In genomic region chr5:90030737-90031136, GRCm38 (mm10) we compare ENCODE assay signal across 16 mouse cellular contexts.
"Had no signal": no experiment of that assay in that cellular context is flagged by ENCODE, and none has a peak within 500 bp of the region (broad histone marks: within the 10 kb centered on the region; RNA-seq: fewer than 3 reads in every experiment).

No protein-coding gene starts in this region.

- H3K36me3 ChIP-seq: hindbrain, embryonic 12.5 days; limb, embryonic 10.5 days; liver, embryonic 15.5 days; lung, embryonic 15.5 days; midbrain, embryonic 15.5 days; neural tube, embryonic 12.5 days had no signal

- H3K9me3 ChIP-seq: hindbrain, embryonic 12.5 days; limb, embryonic 10.5 days; liver, embryonic 15.5 days; lung, embryonic 15.5 days; midbrain, embryonic 15.5 days; neural tube, embryonic 12.5 days had no signal

- H3K4me3 ChIP-seq: hindbrain, embryonic 12.5 days; limb, embryonic 10.5 days; liver, embryonic 15.5 days; lung, embryonic 15.5 days; megakaryocyte, embryonic 14.5 days; midbrain, embryonic 15.5 days; neural tube, embryonic 12.5 days had no signal

- H3K9ac ChIP-seq: hindbrain, embryonic 12.5 days; liver, embryonic 15.5 days; lung, embryonic 15.5 days; midbrain, embryonic 15.5 days; neural tube, embryonic 12.5 days had no signal

- H3K27me3 ChIP-seq: hindbrain, embryonic 12.5 days; liver, embryonic 15.5 days; lung, embryonic 15.5 days; megakaryocyte, embryonic 14.5 days; midbrain, embryonic 15.5 days; neural tube, embryonic 12.5 days had no signal

- H3K4me1 ChIP-seq: hindbrain, embryonic 12.5 days; limb, embryonic 10.5 days; liver, embryonic 15.5 days; megakaryocyte, embryonic 14.5 days; midbrain, embryonic 15.5 days; neural tube, embryonic 12.5 days had no signal

- H3K4me2 ChIP-seq: hindbrain, embryonic 12.5 days; liver, embryonic 15.5 days; lung, embryonic 15.5 days; midbrain, embryonic 11.5 days; midbrain, embryonic 15.5 days; neural tube, embryonic 12.5 days had no signal

- DNase-seq: kidney, adult 18-20 months; lung, postnatal 14 days; right cerebral cortex, adult 18-20 months; thymus, adult 18-20 months; thymus, postnatal 14 days had no signal

- ATAC-seq: hindbrain, embryonic 16.5 days; midbrain, embryonic 15.5 days had no signal

- H3K27ac ChIP-seq: hindbrain, embryonic 12.5 days; kidney, postnatal 0 days; limb, embryonic 10.5 days; liver, embryonic 15.5 days; lung, embryonic 15.5 days; macrophage; midbrain, embryonic 15.5 days; neural tube, embryonic 12.5 days had no signal
